Mouse (Mus musculus) limb, embryonic 14.5 days (tissue): ENCODE results near the gene Krt28. TPM values are rescaled to one million over a fixed set of nuclear protein-coding genes. Genes with fewer than 3 reads are reported as not detected.
A peak's percentile ranks its signal among the peaks of the same experiment; 100 is the strongest.

ENCODE experiments used
- ATAC-seq: fragments of 200-750 bp; cut with Nextera tagmentation; 2 replicates; pipeline ENCODE4 v1.8.0; 2017; ENCODE audit warnings: low read depth, moderate number of reproducible peaks, moderate TSS enrichment; ENCODE audit not compliant: low FRiP score
- DNase-seq: peaks from one replicate; pipeline ENCODE4 v3.0.0-alpha.2; 2015; ENCODE audit warnings: low spot score
- H3K27ac ChIP-seq: fragments of 300-500 bp; sonication (generic); replicated peaks from 2 replicates; pipeline ENCODE4 v1.5.1; 2014; ENCODE audit warnings: low read depth, mild to moderate bottlenecking, low read length, moderate library complexity, mixed read lengths
- H3K27me3 ChIP-seq: fragments of 300-500 bp; sonication (generic); 2 replicates; pipeline ENCODE4 v1.6.1; 2014; ENCODE audit warnings: low read length, mixed read lengths; ENCODE audit not compliant: control insufficient read depth, insufficient read depth
- H3K36me3 ChIP-seq: fragments of 300-500 bp; sonication (generic); 2 replicates; pipeline ENCODE4 v1.6.1; 2014; ENCODE audit warnings: mild to moderate bottlenecking, low read length, moderate library complexity, mixed read lengths; ENCODE audit not compliant: control insufficient read depth, insufficient read depth
- H3K4me1 ChIP-seq: fragments of 300-500 bp; sonication (generic); 2 replicates; pipeline ENCODE4 v1.6.1; 2014; ENCODE audit warnings: antibody characterized with exemption, low read length, mixed read lengths; ENCODE audit not compliant: control insufficient read depth, insufficient read depth
- H3K4me2 ChIP-seq: fragments of 300-500 bp; sonication (generic); replicated peaks from 2 replicates; pipeline ENCODE4 v1.6.1; 2014; ENCODE audit warnings: low read depth, mild to moderate bottlenecking, low read length, moderate library complexity; ENCODE audit not compliant: severe bottlenecking
- H3K4me3 ChIP-seq: fragments of 300-500 bp; sonication (generic); replicated peaks from 2 replicates; pipeline ENCODE4 v1.5.1; 2014; ENCODE audit warnings: low read length
- H3K9ac ChIP-seq: fragments of 300-500 bp; sonication (generic); 2 replicates; pipeline ENCODE4 v1.6.1; 2014; ENCODE audit warnings: mild to moderate bottlenecking, low read depth, low read length, moderate library complexity; ENCODE audit not compliant: severe bottlenecking
- H3K9me3 ChIP-seq: fragments of 300-500 bp; sonication (generic); 2 replicates; pipeline ENCODE4 v1.6.1; 2016; ENCODE audit warnings: low read length; ENCODE audit not compliant: control insufficient read depth
- POLR2A ChIP-seq: fragments of 200-500 bp; IDR thresholded peaks from 2 replicates; pipeline ENCODE4 v1.8.0; 2012; ENCODE audit warnings: inconsistent platforms, mild to moderate bottlenecking, moderate library complexity, borderline replicate concordance; ENCODE audit not compliant: insufficient read depth, insufficient read length; ENCODE audit errors: extremely low read depth
- WGBS: fragments of 180-500 bp; shearing (Covaris S2); extraction: QIAGEN DNeasy Blood & Tissue Kit; methylation state at CpG from one replicate; pipeline ENCODE4 v1.1.7; 2014; 5-methylcytosine and 5-hydroxymethylcytosine counted together
- polyA plus RNA-seq, 2 experiments: library from polyadenylated mRNA; depleted of rRNA in 1 of 2; stranded (reverse) in 1 of 2; unstranded in 1 of 2; fragments of >200 nt; fragmentation: Nextera tagmentation in 1 of 2; extraction: Ambion mirVana in 1 of 2; gene quantifications; 2 replicates each; pipeline versions ENCODE4 v1.2.1 to v1.2.3; 2012 to 2014

Gene Krt28
- polyA plus RNA-seq, 2 experiments, result 0.16 TPM; not detected in 1

GRCm38 (mm10) chr11:99396034-99396433, 21.3 kb upstream of the Krt28 start:
- Histone ChIP-seq H3K27me3 (no peaks in the 10 kb centered on the region), H3K9me3 (no peaks in the 10 kb centered on the region), H3K4me1 (no peaks in the 10 kb centered on the region), H3K4me2 (no peak overlapping the region), H3K9ac (no peak overlapping the region), H3K27ac (no peak overlapping the region), H3K4me3 (no peak overlapping the region), H3K36me3 (no peaks in the 10 kb centered on the region)
- DNase-seq (no peak), ATAC-seq (no peak)
- WGBS, result 32% methylated on average over 3 of the region's 3 CpGs
- TF ChIP-seq POLR2A, result no peak

GRCm38 (mm10) chr11:99392492-99392891, 17.8 kb upstream of the Krt28 start:
- Histone ChIP-seq H3K4me2 (no peak overlapping the region), H3K36me3 (no peaks in the 10 kb centered on the region), H3K9ac (no peak overlapping the region), H3K27me3 (no peaks in the 10 kb centered on the region), H3K27ac (no peak overlapping the region), H3K4me1 (no peaks in the 10 kb centered on the region), H3K9me3 (no peaks in the 10 kb centered on the region), H3K4me3 (no peak overlapping the region)
- DNase-seq (no peak), ATAC-seq (no peak)
- TF ChIP-seq POLR2A, result no peak
- WGBS, result 84% methylated on average over 10 of the region's 10 CpGs

- H3K9me3 ChIP-seq, result no peaks in the 10 kb centered on the region
- WGBS, result 70% methylated on average over 6 of the region's 6 CpGs
- no peak for ATAC-seq
- no peaks in the 10 kb centered on the region for H3K4me1 ChIP-seq
- TF ChIP-seq POLR2A, result no peak
- H3K4me3 ChIP-seq, result no peak overlapping the region
- H3K27me3 ChIP-seq, result no peaks in the 10 kb centered on the region
- no peak overlapping the region for H3K27ac ChIP-seq
- no peak for DNase-seq
- H3K9ac ChIP-seq, result no peak overlapping the region
- H3K36me3 ChIP-seq, result no peaks in the 10 kb centered on the region
- no peak overlapping the region for H3K4me2 ChIP-seq
Observed at GRCm38 (mm10) chr11:99391375-99391774, 16.7 kb upstream of the Krt28 start.

- H3K4me1 ChIP-seq, result no peaks in the 10 kb centered on the region
- ATAC-seq, result no peak
- H3K27me3 ChIP-seq, result no peaks in the 10 kb centered on the region
- H3K4me3 ChIP-seq, result no peak overlapping the region
- 66% methylated on average over 7 of the region's 7 CpGs for WGBS
- no peaks in the 10 kb centered on the region for H3K36me3 ChIP-seq
- TF ChIP-seq POLR2A, result no peak
- H3K4me2 ChIP-seq, result no peak overlapping the region
- DNase-seq, result peak; percentile 31
- no peak overlapping the region for H3K9ac ChIP-seq
- no peaks in the 10 kb centered on the region for H3K9me3 ChIP-seq
- H3K27ac ChIP-seq, result no peak overlapping the region
Observed at GRCm38 (mm10) chr11:99390866-99391265, 16.2 kb upstream of the Krt28 start.

GRCm38 (mm10) chr11:99389264-99389663, 14.6 kb upstream of the Krt28 start, which contains the start of gene Krt10:
Krt10 (minus strand) TSS chr11:99389364.
- Histone ChIP-seq H3K9ac (no peak within 1 kb of the TSS), H3K27ac (no peak within 1 kb of the TSS), H3K27me3 (no peaks in the 10 kb centered on the region), H3K4me2 (no peak within 1 kb of the TSS), H3K4me1 (no peaks in the 10 kb centered on the region), H3K36me3 (no peaks in the 10 kb centered on the region), H3K4me3 (no peak within 1 kb of the TSS), H3K9me3 (no peaks in the 10 kb centered on the region)
- ATAC-seq (no peak), DNase-seq (no peak)
- TF ChIP-seq POLR2A, result no peak
- WGBS, result 84% methylated on average over 4 of the region's 4 CpGs

GRCm38 (mm10) chr11:99388661-99389060, 14.0 kb upstream of the Krt28 start:
- TF ChIP-seq POLR2A, result no peak
- 93% methylated on average over 18 of the region's 18 CpGs for WGBS
- Histone ChIP-seq H3K4me1 (no peaks in the 10 kb centered on the region), H3K36me3 (no peaks in the 10 kb centered on the region), H3K4me3 (no peak overlapping the region), H3K4me2 (no peak overlapping the region), H3K9ac (no peak overlapping the region), H3K27me3 (no peaks in the 10 kb centered on the region), H3K9me3 (no peaks in the 10 kb centered on the region), H3K27ac (no peak overlapping the region)
- ATAC-seq (no peak), DNase-seq (no peak)
